Mouse (Mus musculus) megakaryocyte, embryonic 14.5 days (primary cell): ENCODE measurements around the gene Tnrc18. TPM values are rescaled to one million over a fixed set of nuclear protein-coding genes. Genes with fewer than 3 reads are reported as not detected.
"Not testable (repeated sequence)": the region's sequence is repeated elsewhere in the genome, so short reads cannot be mapped to it uniquely, and the experiment has no call there.

Experiments
- H3K27me3 ChIP-seq: replicated peaks from 2 replicates; pipeline ENCODE3; 2012; ENCODE audit warnings: inconsistent platforms
- H3K36me3 ChIP-seq: replicated peaks from 2 replicates; pipeline ENCODE3; 2012; ENCODE audit warnings: low read length, inconsistent platforms, mixed read lengths
- H3K4me1 ChIP-seq: 2 replicates; pipeline ENCODE4 v1.6.1; 2012; ENCODE audit warnings: inconsistent platforms
- H3K4me3 ChIP-seq: replicated peaks from 2 replicates; pipeline ENCODE3; 2012; ENCODE audit warnings: moderate library complexity, mild to moderate bottlenecking, inconsistent platforms
- H3K9me3 ChIP-seq: 2 replicates; pipeline ENCODE4 v1.6.1; 2012; ENCODE audit warnings: inconsistent platforms
- FLI1 ChIP-seq: IDR thresholded peaks from 2 replicates; pipeline ENCODE4 v1.6.1; 2012; ENCODE audit warnings: low read length, inconsistent platforms, mixed read lengths
- GATA1 ChIP-seq: IDR thresholded peaks from 3 replicates; pipeline ENCODE4 v1.6.1; 2012; ENCODE audit warnings: mixed read lengths, low read length, inconsistent platforms, borderline replicate concordance
- polyA plus RNA-seq: library from polyadenylated mRNA; stranded (reverse); fragments of >175 nt; gene quantifications from 2 replicates; pipeline ENCODE4 v1.2.3, GENCODE M21; 2012; ENCODE audit warnings: low replicate concordance; ENCODE audit not compliant: insufficient read depth

Tnrc18 gene
- polyA plus RNA-seq, 1 experiment = 36.1 TPM

DNA sequence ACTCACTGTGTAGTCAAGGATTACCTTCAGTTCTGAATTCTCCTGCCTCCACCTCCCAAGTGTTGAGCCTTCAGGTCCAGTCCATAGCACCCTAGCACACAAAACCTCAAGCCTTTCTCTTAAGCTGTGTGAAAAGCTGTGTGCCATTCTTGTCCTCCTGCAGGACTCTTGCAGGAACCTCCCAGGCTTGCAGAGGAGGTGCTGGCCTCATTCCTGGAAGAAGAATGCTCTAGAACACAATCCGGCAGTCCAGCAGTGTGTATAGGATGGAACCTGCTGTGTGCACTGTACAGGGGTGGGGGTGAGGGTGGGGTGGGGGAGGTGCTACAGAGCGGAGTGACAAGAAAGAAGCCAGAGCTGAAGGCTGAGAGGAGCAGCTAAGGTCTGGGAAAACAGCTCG is 30.7 kb upstream of the Tnrc18 start:
- H3K4me3 ChIP-seq = no peak overlapping the region
- H3K36me3 ChIP-seq = no peaks in the 10 kb centered on the region
- H3K4me1 ChIP-seq = no peaks in the 10 kb centered on the region
- no peak for TF ChIP-seq FLI1
- TF ChIP-seq GATA1 = no peak
- peaks cover 29% of the 10 kb centered on the region for H3K27me3 ChIP-seq
- H3K9me3 ChIP-seq = no peaks in the 10 kb centered on the region

GRCm38 (mm10) chr5:142844467-142844866 is 27.0 kb upstream of the Tnrc18 start:
- no peaks in the 10 kb centered on the region for H3K36me3 ChIP-seq
- peaks cover 38% of the 10 kb centered on the region for H3K27me3 ChIP-seq
- no peak overlapping the region for H3K4me3 ChIP-seq
- TF ChIP-seq FLI1 (no peak), GATA1 (no peak)
- no peaks in the 10 kb centered on the region for H3K4me1 ChIP-seq
- H3K9me3 ChIP-seq = no peaks in the 10 kb centered on the region

DNA sequence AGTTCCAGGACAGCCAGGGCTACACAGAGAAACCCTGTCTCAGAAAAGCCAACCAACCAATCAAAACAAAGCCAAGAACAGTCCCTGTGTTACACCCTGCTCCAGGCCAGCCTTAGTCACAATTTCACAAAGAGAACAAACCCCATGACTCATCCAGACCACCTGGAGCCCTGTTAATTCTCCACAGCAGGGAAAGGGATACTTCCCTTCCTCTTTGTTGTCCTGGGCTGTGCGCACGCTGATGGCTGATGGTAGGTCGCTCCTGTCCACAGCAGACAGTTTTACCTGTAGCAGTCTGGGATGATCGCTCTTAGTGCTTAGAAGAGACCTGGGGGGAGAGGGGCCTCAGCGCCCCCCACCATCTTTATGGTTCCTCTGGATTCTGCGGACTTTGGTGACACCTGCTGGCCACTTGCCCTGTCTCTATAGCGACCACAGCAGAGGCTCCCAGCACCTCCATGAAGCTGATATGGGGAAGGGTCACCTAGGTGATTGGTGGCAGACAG is 24.7 kb upstream of the Tnrc18 start:
- Histone ChIP-seq H3K9me3 (no peaks in the 10 kb centered on the region), H3K4me3 (no peak overlapping the region), H3K27me3 (peaks cover 39% of the 10 kb centered on the region), H3K36me3 (no peaks in the 10 kb centered on the region), H3K4me1 (no peaks in the 10 kb centered on the region)
- TF ChIP-seq FLI1 (no peak), GATA1 (no peak)

GRCm38 (mm10) chr5:142841372-142842136 is 24.1 kb upstream of the Tnrc18 start:
- no peaks in the 10 kb centered on the region for H3K4me1 ChIP-seq
- no peaks in the 10 kb centered on the region for H3K36me3 ChIP-seq
- peaks cover 37% of the 10 kb centered on the region for H3K27me3 ChIP-seq
- H3K4me3 ChIP-seq = no peak overlapping the region
- TF ChIP-seq GATA1 (no peak), FLI1 (no peak)
- no peaks in the 10 kb centered on the region for H3K9me3 ChIP-seq

DNA sequence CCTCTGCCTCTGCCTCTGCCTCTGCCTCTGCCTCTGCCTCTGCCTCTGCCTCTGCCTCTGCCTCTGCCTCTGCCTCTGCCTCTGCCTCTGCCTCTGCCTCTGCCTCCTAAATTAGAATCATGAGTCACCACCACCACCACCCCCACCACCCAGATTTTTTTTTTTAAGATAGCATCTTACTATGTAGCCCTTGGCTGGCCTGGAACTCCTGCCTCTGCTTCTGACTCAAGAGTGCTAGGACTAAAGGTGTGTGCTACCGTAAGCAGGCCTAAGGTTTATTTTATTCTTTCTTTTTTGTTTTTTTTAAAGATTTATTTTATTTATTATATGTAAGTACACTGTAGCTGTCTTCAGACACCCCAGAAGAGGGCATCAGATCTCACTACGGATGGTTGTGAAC is 20.0 kb upstream of the Tnrc18 start:
- Histone ChIP-seq H3K9me3 (peaks cover 23% of the 10 kb centered on the region), H3K27me3 (peaks cover 40% of the 10 kb centered on the region)
- not testable (repeated sequence) for H3K36me3 ChIP-seq, H3K4me3 ChIP-seq, H3K4me1 ChIP-seq

DNA sequence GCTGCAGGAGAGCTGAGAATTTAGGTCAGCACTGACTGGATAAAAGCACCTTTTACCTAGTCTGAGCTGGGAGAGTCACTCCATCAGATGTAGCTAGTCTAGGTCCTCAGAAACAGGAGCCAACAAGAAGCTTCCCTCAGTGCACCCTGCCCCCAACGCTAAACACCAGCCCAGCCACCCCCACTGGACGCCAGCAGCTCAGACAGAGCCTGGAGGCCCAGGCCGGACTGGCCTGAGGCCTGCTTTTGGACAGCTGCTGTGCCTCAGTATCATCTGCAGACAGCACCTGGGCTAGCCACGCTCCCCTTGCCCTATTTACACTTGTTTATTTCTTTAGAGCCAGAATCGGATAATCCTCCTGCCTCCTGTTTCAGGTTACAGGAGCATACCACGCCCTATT is 19.4 kb upstream of the Tnrc18 start:
- Histone ChIP-seq H3K27me3 (peaks cover 42% of the 10 kb centered on the region), H3K36me3 (no peaks in the 10 kb centered on the region), H3K4me1 (peaks cover 4% of the 10 kb centered on the region; the same call in 1 of the 2 replicates), H3K4me3 (no peak overlapping the region), H3K9me3 (peaks cover 28% of the 10 kb centered on the region)
- TF ChIP-seq FLI1 (no peak), GATA1 (no peak)

DNA sequence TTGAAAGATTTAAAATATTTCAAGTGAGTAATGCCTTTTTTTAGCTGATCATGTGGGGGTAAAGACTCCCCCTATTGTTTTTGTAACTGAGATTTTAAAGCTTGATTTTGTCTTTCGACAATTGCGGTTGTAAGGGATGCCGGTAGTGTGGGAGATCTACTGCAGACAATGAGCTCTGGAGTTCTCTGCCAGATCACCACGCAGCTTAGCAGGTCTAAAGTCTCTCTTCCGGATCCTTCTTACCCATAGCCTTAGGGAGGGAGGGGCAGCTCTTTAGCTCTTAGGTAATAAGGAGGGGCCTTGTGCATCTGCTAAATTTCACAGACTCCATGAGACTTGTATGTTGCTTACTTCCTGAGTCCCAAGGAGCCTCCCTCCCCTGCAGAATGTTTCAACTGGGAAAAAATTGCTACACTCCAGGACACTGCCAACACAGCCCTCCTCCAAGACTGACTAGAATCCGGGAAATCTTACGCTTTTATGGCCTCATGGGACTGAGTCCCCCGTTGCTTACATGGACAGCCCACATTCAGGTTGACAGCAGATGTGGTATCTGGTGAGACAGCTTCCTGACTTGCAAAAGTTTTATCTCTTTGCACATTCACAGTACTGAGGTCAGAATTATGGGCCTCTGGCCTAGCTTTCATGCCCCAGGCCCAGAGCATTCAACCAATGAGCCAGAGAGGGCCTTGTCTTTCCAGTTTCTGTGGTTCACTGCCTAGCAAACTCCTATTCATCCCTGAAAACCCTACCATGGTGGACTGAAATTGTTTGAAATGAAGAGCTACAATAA is 16.4 kb upstream of the Tnrc18 start:
- Histone ChIP-seq H3K27me3 (peaks cover 28% of the 10 kb centered on the region), H3K4me1 (peaks cover 4% of the 10 kb centered on the region; the same call in 1 of the 2 replicates), H3K4me3 (no peak overlapping the region), H3K9me3 (peaks cover 48% of the 10 kb centered on the region), H3K36me3 (no peaks in the 10 kb centered on the region)
- no peak for TF ChIP-seq FLI1
- no peak for TF ChIP-seq GATA1

DNA sequence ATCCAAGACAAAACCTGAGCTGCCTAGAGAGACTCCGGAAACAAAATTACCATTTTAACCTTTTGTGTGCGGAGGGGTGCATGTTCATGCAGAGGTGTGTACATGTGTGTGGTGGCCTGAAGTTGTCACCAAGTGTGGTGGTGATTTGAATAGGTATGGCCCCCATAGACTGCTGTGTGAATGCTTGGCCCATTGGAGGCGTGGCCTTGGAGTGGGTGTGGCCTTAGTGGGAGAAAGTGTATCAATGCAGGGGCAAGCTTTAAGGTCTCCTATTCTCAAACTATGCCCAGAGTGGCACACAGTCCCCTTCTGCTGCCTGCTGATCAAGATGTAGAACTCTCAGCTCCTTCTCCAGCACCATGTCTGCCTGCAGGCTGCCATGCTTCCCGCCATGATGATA is 8.7 kb upstream of the Tnrc18 start:
- H3K36me3 ChIP-seq = no peaks in the 10 kb centered on the region
- H3K27me3 ChIP-seq = peaks cover 62% of the 10 kb centered on the region
- H3K4me3 ChIP-seq = no peak overlapping the region
- no peak for TF ChIP-seq FLI1
- TF ChIP-seq GATA1 = no peak
- H3K4me1 ChIP-seq = peaks cover 26% of the 10 kb centered on the region
- H3K9me3 ChIP-seq = peaks cover 27% of the 10 kb centered on the region

GRCm38 (mm10) chr5:142825665-142826064 is 8.2 kb upstream of the Tnrc18 start:
- H3K27me3 ChIP-seq = peaks cover 67% of the 10 kb centered on the region
- H3K36me3 ChIP-seq = no peaks in the 10 kb centered on the region
- no peak overlapping the region for H3K4me3 ChIP-seq
- peaks cover 24% of the 10 kb centered on the region for H3K9me3 ChIP-seq
- peaks cover 30% of the 10 kb centered on the region for H3K4me1 ChIP-seq
- no peak for TF ChIP-seq GATA1

- no peaks in the 10 kb centered on the region for H3K36me3 ChIP-seq
- peaks cover 43% of the 10 kb centered on the region for H3K4me1 ChIP-seq
- no peak overlapping the region for H3K4me3 ChIP-seq
- TF ChIP-seq GATA1 (no peak), FLI1 (no peak)
- peaks cover 77% of the 10 kb centered on the region for H3K27me3 ChIP-seq
- peaks cover 16% of the 10 kb centered on the region for H3K9me3 ChIP-seq
Measured at GRCm38 (mm10) chr5:142824091-142824490, 6.6 kb upstream of the Tnrc18 start.
